Mouse (Mus musculus) left cerebral cortex, postnatal 25 days (tissue): ENCODE measurements at regions not wholly inside any gene's neighbourhood (a gene's known extent, or its start where the extent isn't known, plus 50 kb on each side); places are given as distances from the start of the nearest gene placed in this dataset.
A peak's percentile ranks its signal among the peaks of the same experiment; 100 is the strongest.

Experiments used
- DNase-seq, 2 experiments: peaks; one replicate each; pipeline ENCODE4 v3.0.0; 2022; ENCODE audit warnings: low spot score in 2 of 2, mixed read lengths in 1 of 2
- intact Hi-C: fragments of 180-260 bp; cut with DNase I; formaldehyde crosslinking; loops from one replicate; pipeline ENCODE4 v1.15.1; 2025
- microRNA-seq, 2 experiments: library from miRNA; unstranded; fragments of <30 nt; microRNA quantifications; one replicate each; pipeline ENCODE4 v1.2.0; 2022

DNA sequence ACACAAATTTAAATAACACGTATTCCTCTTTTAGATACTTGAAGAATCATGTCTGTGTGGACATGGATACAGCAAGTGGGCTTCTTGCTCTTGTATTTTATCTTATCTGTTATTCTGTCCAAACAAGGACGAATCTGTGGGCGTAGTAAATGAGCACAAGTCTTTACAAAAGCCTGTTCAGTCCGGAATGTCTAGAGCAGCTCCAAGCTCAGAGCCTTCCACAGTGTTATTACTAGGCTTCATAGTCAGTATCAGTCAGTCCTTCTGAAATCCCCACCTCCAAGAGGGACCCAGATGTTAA lies 52.2 kb upstream of the Nfe2l3 start:
- peak; percentile 18 to 23 for DNase-seq
- intact Hi-C loops = loop anchor here (5.0 kb wide), 2 partner anchors 127 to 842 kb away; partner anchors contain the start of gene Hoxa7

DNA sequence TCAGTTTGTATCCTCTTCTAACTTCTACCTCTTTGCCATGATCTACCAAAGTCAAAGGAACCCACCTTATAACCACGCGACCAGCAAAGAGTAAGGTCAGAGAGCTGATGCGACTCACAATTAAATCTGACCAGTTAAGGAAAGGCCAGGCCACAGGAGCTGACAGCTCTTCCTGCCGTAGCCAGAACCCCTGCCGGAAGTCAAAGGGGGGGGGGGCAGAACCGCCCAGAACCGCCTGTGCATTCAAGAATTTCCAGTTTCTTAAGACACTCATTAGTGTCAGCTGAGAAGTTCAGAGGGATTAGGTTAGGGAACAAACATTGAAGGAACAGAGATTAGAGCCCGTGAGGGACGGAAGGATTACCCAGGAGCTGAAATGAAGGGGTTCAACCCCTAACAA lies 51.0 kb upstream of the Nfe2l3 start:
- no peak for DNase-seq
- intact Hi-C loops = loop anchor here (5.0 kb wide), 2 partner anchors 126 to 841 kb away; partner anchors contain the start of gene Hoxa7

Small RNAs in the stretch of these regions (microRNA-seq; reads per million reads assigned to microRNA genes)
- 55.8 to 83.7 reads per million in 2 experiments for gene Mir148a
